18 mouse cellular contexts compared by ENCODE assay signal in the genomic region with DNA sequence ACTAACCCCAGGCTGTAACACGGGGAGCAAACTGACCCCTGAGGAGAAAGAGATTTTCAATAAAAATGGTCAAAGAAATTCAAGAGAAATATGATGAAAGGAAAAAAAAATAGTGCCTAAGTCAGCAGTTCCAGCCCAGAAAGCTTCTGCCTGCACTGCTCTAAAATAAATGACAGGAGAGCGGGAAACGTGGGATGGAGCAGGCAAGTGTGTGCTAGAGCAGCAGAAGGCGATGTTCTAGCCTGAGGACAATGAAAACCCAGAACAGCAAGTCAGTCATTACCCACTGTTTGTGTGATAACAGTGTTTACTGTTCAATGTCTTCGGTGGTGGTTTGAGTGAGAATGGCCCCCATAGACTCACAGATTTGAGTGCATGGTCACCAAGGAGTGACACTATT.
DNase-seq lines count a peak whose midpoint lies in the region; ATAC-seq and TF ChIP-seq lines count a peak whose summit lies in the region.
"Had no signal": no experiment of that assay in that cellular context is flagged by ENCODE, and none has a peak within 500 bp of the region (broad histone marks: within the 10 kb centered on the region; RNA-seq: fewer than 3 reads in every experiment).

No protein-coding gene starts in this region.

- ATAC-seq in midbrain, postnatal 0 days (ENCODE audit: low FRiP score) = no peak
- ATAC-seq: forebrain, embryonic 13.5 days; forebrain, embryonic 15.5 days had no signal

- TF ChIP-seq CTCF in midbrain, postnatal 0 days (IDR thresholded peaks at IDR 0.05) = no peak

- H3K4me3 ChIP-seq in heart, embryonic 10.5 days = no peak overlapping the region
- no peak overlapping the region for H3K4me3 ChIP-seq in midbrain, postnatal 0 days (ENCODE audit: low read depth, low read length)
- H3K4me3 ChIP-seq: embryonic facial prominence, embryonic 10.5 days; embryonic facial prominence, embryonic 12.5 days; forebrain, embryonic 13.5 days; forebrain, embryonic 15.5 days had no signal

- DNase-seq in heart, embryonic 10.5 days (ENCODE audit: low spot score) = peak; percentile 56
- DNase-seq in heart, adult 8-10 months (ENCODE audit: low spot score) = no peak
- peak; percentile 22 for DNase-seq in layer of hippocampus, adult 9-11 months
- DNase-seq in layer of hippocampus, postnatal 14 days (ENCODE audit: low spot score in 2 of 2) = no peak
- peak; percentile 66 for DNase-seq in brain, adult 2 months (ENCODE audit: low read depth, low spot score)
- no peak for DNase-seq in midbrain, postnatal 0 days (ENCODE audit: low spot score)
- DNase-seq: adrenal gland, adult 2 months; adrenal gland, postnatal 10 days; adrenal gland, postnatal 25 days; cerebellum, adult 11-12 months; cerebellum, adult 2 months; cerebellum, adult 9-10 months; cerebellum, postnatal 10 days; cerebellum, postnatal 25 days had no signal

- H3K4me1 ChIP-seq in heart, embryonic 10.5 days = no peaks in the 10 kb centered on the region
- H3K4me1 ChIP-seq in midbrain, postnatal 0 days (ENCODE audit: insufficient read depth, low read length) = no peaks in the 10 kb centered on the region
- H3K4me1 ChIP-seq: embryonic facial prominence, embryonic 12.5 days; forebrain, embryonic 13.5 days; forebrain, embryonic 15.5 days had no signal

- no peaks in the 10 kb centered on the region for H3K36me3 ChIP-seq in heart, embryonic 10.5 days
- H3K36me3 ChIP-seq in midbrain, postnatal 0 days (ENCODE audit: insufficient read depth, low read length) = no peaks in the 10 kb centered on the region
- H3K36me3 ChIP-seq: embryonic facial prominence, embryonic 10.5 days; embryonic facial prominence, embryonic 12.5 days; forebrain, embryonic 15.5 days had no signal

- no peak overlapping the region for H3K9ac ChIP-seq in midbrain, postnatal 0 days (replicated peaks; ENCODE audit: low read length, poor library complexity, severe bottlenecking)
- H3K9ac ChIP-seq: embryonic facial prominence, embryonic 12.5 days; forebrain, embryonic 13.5 days; forebrain, embryonic 15.5 days had no signal

- H3K9me3 ChIP-seq in heart, embryonic 10.5 days = no peaks in the 10 kb centered on the region
- no peaks in the 10 kb centered on the region for H3K9me3 ChIP-seq in midbrain, postnatal 0 days (ENCODE audit: low read length)
- H3K9me3 ChIP-seq: embryonic facial prominence, embryonic 10.5 days; embryonic facial prominence, embryonic 12.5 days; forebrain, embryonic 13.5 days; forebrain, embryonic 15.5 days had no signal

- no peak overlapping the region for H3K4me2 ChIP-seq in midbrain, postnatal 0 days (ENCODE audit: low read depth, low read length, poor library complexity, severe bottlenecking)
- H3K4me2 ChIP-seq: embryonic facial prominence, embryonic 12.5 days; forebrain, embryonic 13.5 days; forebrain, embryonic 15.5 days had no signal

- H3K27me3 ChIP-seq in heart, embryonic 10.5 days (ENCODE audit: insufficient read depth, poor library complexity, severe bottlenecking) = no peaks in the 10 kb centered on the region
- H3K27me3 ChIP-seq in midbrain, postnatal 0 days (ENCODE audit: insufficient read depth, low read length) = no peaks in the 10 kb centered on the region
- H3K27me3 ChIP-seq: embryonic facial prominence, embryonic 12.5 days; forebrain, embryonic 13.5 days; forebrain, embryonic 15.5 days had no signal

- 84% methylated on average over 5 of the region's 5 CpGs for WGBS in heart, embryonic 10.5 days
- WGBS in midbrain, postnatal 0 days = 81% methylated on average over 5 of the region's 5 CpGs

- no peak overlapping the region for H3K27ac ChIP-seq in heart, embryonic 10.5 days
- H3K27ac ChIP-seq in midbrain, postnatal 0 days (ENCODE audit: low read depth, low read length) = no peak overlapping the region
- H3K27ac ChIP-seq: embryonic facial prominence, embryonic 10.5 days; embryonic facial prominence, embryonic 12.5 days; forebrain, embryonic 13.5 days; forebrain, embryonic 15.5 days had no signal

Comparison
In these comparisons a context has a peak if more than half of its experiments do, and no peak if none do; other contexts are left out.
1. DNase-seq: peak in heart, embryonic 10.5 days (single experiment), layer of hippocampus, adult 9-11 months (single experiment) and brain, adult 2 months (single experiment); none in heart, adult 8-10 months (single experiment), layer of hippocampus, postnatal 14 days (0 of 2) and midbrain, postnatal 0 days (single experiment).